Mouse (Mus musculus): Measurements from ENCODE around the gene Rtbdn. TPM values are rescaled to one million over a fixed set of nuclear protein-coding genes. Genes with fewer than 3 reads are reported as not detected.

Rtbdn gene
- polyA plus RNA-seq, 1 experiment = not detected

DNA sequence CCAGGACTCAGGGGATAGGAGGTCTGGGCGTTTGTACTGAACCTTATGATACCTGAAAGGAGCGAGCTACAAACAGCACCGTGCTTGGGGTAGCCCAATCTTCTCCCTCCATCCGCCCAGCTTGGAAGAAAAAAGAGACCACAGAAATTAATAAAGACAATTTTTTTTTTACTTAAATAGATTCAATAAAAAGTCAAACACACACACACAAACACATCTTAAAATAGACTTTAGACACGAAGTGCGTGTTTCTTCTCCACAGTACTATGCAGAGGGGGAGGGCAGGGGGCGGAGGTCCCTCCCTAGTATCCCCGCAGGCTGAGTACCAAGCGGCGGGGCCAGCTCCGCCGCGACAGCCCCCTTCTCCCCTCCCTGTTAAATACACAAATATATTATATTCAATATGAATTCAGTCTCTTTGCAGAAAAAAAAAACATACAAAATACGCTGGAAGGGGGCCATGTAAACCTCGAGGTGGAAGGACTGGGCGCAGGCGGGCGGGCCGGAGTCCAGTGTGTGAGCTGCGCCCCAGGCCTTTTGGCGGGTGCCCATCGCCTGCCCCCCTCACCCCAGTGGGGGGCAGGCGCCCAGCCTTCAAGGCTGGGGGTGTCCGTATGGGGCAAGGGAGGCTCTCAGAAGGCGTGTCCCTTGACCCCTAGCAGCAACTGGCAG lies 30.1 kb downstream of the Rtbdn start:
- Histone ChIP-seq H3K27ac (ENCODE audit: insufficient read depth, low read depth, low read length) (peak overlapping the region; percentile 88), H3K4me1 (ENCODE audit: control insufficient read depth, insufficient read depth, low read length) (peaks cover 24% of the 10 kb centered on the region)
- TF ChIP-seq CTCF (IDR thresholded peaks at IDR 0.05; ENCODE audit: low read depth, low read length) (no peak), POLR2A (IDR thresholded peaks at IDR 0.05; ENCODE audit: borderline replicate concordance, low read depth, low read length) (no peak)

DNA sequence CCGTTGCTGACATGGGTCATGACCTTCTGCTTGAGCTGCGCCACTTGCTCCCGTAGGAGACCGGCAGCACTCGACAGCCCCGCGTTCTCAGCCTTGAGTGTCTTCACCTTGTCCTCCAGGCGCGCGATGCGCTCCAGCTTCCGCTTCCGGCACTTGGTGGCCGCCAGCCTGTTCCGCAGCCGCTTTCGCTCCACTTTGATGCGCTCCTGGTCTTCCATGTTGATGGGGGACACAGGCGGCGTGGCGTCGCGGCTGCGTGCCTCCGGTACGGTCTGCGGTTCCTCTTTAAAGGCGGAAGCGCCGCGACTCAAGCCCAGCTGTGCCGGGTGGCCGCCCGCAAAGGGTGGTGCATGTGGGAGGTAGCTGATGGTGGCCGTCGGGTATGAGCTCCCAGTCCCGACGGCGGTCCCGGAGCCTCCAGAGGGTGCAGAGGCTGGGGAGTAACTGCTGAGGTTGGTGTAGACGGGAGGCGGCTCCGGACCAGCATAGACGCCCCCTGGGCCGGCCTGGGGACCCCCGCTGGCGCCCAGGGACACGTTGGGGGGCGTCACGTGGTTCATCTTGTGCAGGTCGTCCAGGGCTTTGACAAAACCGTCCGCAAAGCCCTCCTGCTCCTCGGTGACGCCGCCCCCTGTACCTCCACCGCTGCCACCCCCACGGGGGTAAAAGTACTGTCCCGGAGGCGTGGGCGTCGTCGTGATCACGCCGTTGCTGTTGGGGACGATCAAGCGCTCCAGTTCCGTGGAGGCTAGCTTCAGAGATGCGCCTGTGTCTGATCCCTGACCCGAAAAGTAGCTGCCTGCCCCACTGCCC lies 30.9 kb downstream of the Rtbdn start:
- Histone ChIP-seq H3K4me3 (ENCODE audit: insufficient read depth, low read length) (peak overlapping the region; percentile 89), H3K27ac (ENCODE audit: insufficient read depth, low read depth, low read length) (peak overlapping the region; percentile 88), H3K4me1 (ENCODE audit: control insufficient read depth, insufficient read depth, low read length) (peaks cover 31% of the 10 kb centered on the region)
- TF ChIP-seq CTCF (IDR thresholded peaks at IDR 0.05; ENCODE audit: low read depth, low read length) (no peak), POLR2A (IDR thresholded peaks at IDR 0.05; ENCODE audit: borderline replicate concordance, low read depth, low read length) (no peak)

More for the DNA sequence above, 30.1 kb downstream of the Rtbdn start:
- H3K4me3 ChIP-seq (ENCODE audit: insufficient read depth, low read length) = peak overlapping the region; percentile 89

DNA sequence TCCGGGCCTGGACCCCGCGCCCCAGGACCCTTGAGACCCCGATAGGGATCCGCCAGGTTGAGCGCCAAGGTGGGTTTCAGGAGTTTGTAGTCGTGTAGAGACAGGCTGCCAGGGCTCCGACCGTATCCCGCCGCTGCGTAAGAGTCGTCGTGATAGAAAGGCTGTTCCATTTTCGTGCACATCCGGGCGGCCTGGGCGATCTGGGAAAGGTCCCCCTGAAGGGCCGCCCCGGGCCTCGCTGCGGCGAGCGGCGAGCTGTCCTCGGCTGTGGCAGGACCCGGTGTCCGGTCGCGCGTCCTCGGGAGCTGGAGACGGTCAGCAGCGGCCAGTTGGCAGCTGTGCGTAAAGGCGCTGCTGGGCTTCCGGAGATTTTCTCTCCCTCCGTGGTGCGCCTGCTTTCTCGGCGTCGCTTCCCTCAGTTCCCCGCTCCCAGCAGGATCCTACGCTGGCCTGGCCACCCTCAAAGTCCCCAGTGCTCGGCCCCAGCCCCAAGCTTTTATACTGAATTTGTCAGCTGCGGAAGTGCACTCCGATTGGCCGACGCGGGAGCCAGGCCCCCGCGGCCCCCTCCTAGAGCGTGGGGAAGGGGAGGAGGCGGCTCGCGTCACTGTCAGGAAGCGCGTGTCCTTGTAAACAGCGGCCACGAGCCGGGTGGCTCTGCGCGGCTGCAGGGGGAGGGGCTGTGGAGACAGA lies 31.6 kb downstream of the Rtbdn start, which contains the start of gene Junb:
Gene Junb (minus strand): TSS at position 471 of the 693 bp plus-strand sequence.
- H3K27ac ChIP-seq (ENCODE audit: insufficient read depth, low read depth, low read length) = peak within 1 kb of the TSS; percentile 94
- TF ChIP-seq POLR2A (IDR thresholded peaks at IDR 0.05; ENCODE audit: borderline replicate concordance, low read depth, low read length) (peak; percentile 100), CTCF (IDR thresholded peaks at IDR 0.05; ENCODE audit: low read depth, low read length) (no peak)
- H3K4me3 ChIP-seq (ENCODE audit: insufficient read depth, low read length) = peak within 1 kb of the TSS; percentile 89
- H3K4me1 ChIP-seq (ENCODE audit: control insufficient read depth, insufficient read depth, low read length) = peaks cover 37% of the 10 kb centered on the region

DNA sequence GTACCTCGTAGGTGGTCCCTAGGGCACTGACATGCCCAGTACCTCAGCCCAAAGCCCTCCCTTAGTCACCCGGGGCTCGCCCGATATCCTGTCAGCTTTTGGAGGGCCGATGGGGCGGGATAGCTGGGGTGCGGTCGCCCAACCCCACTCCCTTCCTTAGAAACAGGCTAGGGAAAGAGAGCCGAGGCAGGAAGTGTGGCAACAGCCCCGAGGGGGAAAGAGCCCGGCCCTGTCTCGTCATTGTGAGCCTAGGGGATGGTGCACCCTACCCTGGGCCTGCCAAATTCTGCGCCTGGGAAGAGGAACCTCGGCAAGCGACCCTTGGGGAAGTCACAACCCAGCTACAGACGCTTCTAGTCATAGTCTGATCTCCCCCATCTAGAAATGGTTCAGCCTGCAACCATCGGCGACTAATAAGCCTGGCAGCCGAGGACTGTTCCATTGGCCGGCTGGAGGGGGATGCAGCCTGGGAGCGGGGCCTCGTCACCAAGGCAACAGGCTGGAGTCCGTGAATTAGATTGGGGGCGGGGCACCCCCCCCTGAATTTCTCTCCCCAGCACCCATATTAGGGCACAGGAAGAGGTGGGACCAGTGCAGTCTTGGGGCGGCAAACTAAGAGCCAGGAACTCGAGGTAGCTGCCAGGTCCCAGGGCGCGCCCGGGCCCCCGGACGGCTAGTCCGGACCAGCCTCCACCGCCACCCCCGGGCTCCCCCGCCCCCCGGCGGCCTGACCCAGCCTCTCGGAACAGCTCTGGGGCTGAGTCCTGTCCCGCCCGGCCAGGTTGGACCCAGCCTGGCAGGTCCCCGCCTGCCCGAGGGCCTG lies 33.0 kb downstream of the Rtbdn start:
- TF ChIP-seq POLR2A (IDR thresholded peaks at IDR 0.05; ENCODE audit: borderline replicate concordance, low read depth, low read length) = no peak
- no peak for TF ChIP-seq CTCF (IDR thresholded peaks at IDR 0.05; ENCODE audit: low read depth, low read length)
- H3K4me1 ChIP-seq (ENCODE audit: control insufficient read depth, insufficient read depth, low read length) = peaks cover 46% of the 10 kb centered on the region
- H3K4me3 ChIP-seq (ENCODE audit: insufficient read depth, low read length) = peak overlapping the region; percentile 56
- H3K27ac ChIP-seq (ENCODE audit: insufficient read depth, low read depth, low read length) = peak overlapping the region; percentile 94

DNA sequence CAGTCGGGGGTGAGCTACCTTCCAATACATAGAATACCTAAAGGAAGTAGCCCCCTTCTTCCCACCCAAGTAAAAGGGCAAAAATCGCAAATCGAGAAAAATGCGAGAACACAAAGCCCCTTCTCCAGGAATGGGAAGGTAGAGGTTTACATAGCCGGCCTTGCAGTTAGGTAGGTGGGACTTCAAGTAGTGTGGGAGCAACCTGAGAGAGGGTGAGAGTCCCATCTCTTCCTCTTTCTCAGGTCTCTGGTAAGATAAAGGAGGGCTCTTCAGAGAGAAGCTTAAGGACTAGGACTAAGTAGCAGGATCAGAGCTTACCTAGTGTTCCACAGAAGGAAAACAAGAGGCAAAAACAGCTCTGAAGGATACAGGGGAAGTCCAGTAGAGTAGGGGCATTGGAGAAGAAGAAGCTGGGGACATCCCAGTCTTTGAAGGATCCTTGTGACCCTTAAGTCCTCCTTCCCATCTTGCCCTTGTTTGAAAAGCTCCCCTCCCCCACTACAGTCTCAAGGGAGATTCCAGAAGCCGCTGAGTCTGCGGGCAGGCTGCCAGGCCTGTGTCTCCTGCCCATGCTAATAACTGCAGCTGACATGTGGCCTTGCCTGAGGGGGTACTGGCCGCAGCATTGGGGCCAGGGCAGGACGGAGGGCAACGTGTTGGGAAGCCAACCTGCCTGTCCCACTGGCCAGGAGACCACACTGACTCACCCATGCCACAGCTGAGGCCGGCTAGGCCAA lies 34.0 kb downstream of the Rtbdn start:
- Histone ChIP-seq H3K4me1 (ENCODE audit: control insufficient read depth, insufficient read depth, low read length) (peaks cover 44% of the 10 kb centered on the region), H3K4me3 (ENCODE audit: insufficient read depth, low read length) (peak overlapping the region; percentile 56), H3K27ac (ENCODE audit: insufficient read depth, low read depth, low read length) (peak overlapping the region; percentile 94)
- TF ChIP-seq CTCF (IDR thresholded peaks at IDR 0.05; ENCODE audit: low read depth, low read length) = no peak
- 0 out of 2 replicates have a peak, but pooled peaks have one; percentile 34 for TF ChIP-seq POLR2A (IDR thresholded peaks at IDR 0.05; ENCODE audit: borderline replicate concordance, low read depth, low read length)

DNA sequence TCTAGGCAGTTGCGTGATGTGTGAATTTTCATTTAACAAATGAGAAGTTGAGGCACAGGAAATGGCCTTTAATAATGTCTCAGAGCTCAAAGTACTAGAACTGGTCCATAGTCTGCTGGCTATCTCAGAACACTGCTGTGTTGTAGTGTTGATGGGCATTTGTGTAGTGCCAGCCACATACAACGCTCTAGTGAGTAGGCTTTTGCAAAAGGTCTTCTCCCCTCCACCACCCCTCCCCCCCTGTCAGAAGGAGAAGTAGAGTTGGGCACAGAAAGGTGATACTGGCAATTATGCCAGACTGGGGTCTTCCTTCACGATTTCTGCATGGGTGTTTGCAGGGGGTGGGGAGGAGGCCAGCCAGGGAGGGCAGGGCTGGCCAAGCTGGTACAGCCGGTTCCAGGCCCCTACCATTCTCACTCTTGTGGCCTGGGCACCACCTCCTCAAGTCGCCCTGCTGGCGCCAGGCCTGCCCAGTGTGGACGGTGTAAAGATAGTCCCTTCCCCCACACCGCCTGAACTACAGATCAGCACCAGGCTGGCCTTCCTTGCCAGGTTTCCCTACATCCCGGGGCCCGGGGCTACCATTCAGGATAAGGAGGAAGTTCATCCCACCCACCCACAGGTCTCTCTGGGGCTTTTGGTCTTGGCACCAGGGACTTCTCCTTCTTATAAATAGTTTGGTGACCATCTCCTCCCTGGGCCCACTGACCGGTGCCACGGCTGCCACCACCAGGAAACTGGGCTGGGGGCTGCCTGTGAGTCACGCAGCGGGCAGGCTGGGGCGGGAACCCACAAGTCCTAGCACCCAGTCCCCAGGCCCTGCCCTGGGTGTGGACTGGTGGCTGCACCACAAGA lies 35.1 kb downstream of the Rtbdn start:
- H3K4me3 ChIP-seq (ENCODE audit: insufficient read depth, low read length) = peak overlapping the region; percentile 18
- peak overlapping the region; percentile 94 for H3K27ac ChIP-seq (ENCODE audit: insufficient read depth, low read depth, low read length)
- peaks cover 49% of the 10 kb centered on the region for H3K4me1 ChIP-seq (ENCODE audit: control insufficient read depth, insufficient read depth, low read length)
- TF ChIP-seq CTCF (IDR thresholded peaks at IDR 0.05; ENCODE audit: low read depth, low read length) = no peak
- no peak for TF ChIP-seq POLR2A (IDR thresholded peaks at IDR 0.05; ENCODE audit: borderline replicate concordance, low read depth, low read length)

DNA sequence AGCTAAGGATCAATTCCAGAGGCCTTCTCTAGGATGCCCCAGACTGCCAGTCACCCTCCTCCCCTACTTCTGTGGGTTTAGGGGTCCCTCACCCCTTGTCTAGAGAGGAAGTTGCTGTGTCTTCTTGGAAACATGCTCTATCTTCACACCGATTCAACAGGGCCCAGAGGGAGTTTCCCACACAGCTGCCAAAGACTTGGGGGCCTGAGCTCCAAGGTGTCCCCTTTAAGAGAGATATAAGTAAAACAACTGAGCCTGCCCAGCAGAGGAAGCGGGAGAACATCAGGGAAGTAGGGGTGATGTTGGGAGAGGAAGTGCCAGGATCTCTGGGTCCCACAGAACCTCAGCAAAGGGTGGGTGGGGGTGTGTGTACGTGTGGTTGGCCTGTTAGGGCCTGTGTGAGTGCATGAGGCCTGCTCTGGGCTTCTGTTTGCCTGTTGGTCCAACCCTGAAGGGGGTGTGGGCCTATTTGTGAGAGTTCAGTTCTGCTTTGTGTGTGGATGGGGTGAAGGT lies 35.8 kb downstream of the Rtbdn start:
- H3K4me1 ChIP-seq (ENCODE audit: control insufficient read depth, insufficient read depth, low read length) = peaks cover 52% of the 10 kb centered on the region
- peak overlapping the region; percentile 94 for H3K27ac ChIP-seq (ENCODE audit: insufficient read depth, low read depth, low read length)
- TF ChIP-seq POLR2A (IDR thresholded peaks at IDR 0.05; ENCODE audit: borderline replicate concordance, low read depth, low read length) = no peak
- no peak for TF ChIP-seq CTCF (IDR thresholded peaks at IDR 0.05; ENCODE audit: low read depth, low read length)
- H3K4me3 ChIP-seq (ENCODE audit: insufficient read depth, low read length) = peak overlapping the region; percentile 18
